Mouse (Mus musculus) olfactory bulb, adult 2 months (tissue): ENCODE measurements around the gene Lrmda. TPM values are rescaled to one million over a fixed set of nuclear protein-coding genes. Genes with fewer than 3 reads are reported as not detected.

Experiments used
- H3K27ac ChIP-seq: fragments of 200-500 bp; 2 replicates; pipeline ENCODE4 v1.5.1; 2012; ENCODE audit warnings: low read depth, low read length; ENCODE audit not compliant: insufficient read depth
- H3K4me1 ChIP-seq: fragments of 200-500 bp; 2 replicates; pipeline ENCODE4 v1.6.1; 2012; ENCODE audit warnings: low read length; ENCODE audit not compliant: control insufficient read depth, insufficient read depth
- H3K4me3 ChIP-seq: fragments of 200-500 bp; 2 replicates; pipeline ENCODE4 v1.5.1; 2012; ENCODE audit warnings: mild to moderate bottlenecking, low read depth, low read length, moderate library complexity; ENCODE audit not compliant: insufficient read depth
- CTCF ChIP-seq: fragments of 200-500 bp; IDR thresholded peaks from 2 replicates; pipeline ENCODE4 v1.5.1; 2012; ENCODE audit warnings: low read depth, mild to moderate bottlenecking, low read length, moderate library complexity; ENCODE audit not compliant: insufficient read depth
- POLR2A ChIP-seq: fragments of 200-500 bp; IDR thresholded peaks from 2 replicates; pipeline ENCODE4 v1.6.1; 2012; ENCODE audit warnings: mild to moderate bottlenecking, low read depth, low read length, moderate library complexity; ENCODE audit not compliant: insufficient read depth
- WGBS: fragments of 180-500 bp; shearing (Covaris S2); methylation state at CpG from one replicate; pipeline ENCODE4 v1.1.7; 2018; 5-methylcytosine and 5-hydroxymethylcytosine counted together
- polyA plus RNA-seq: library from polyadenylated mRNA; stranded (reverse); fragments of >200 nt; gene quantifications from 2 replicates; pipeline ENCODE4 v1.2.4, GENCODE M21; 2012; ENCODE audit warnings: low replicate concordance; ENCODE audit not compliant: missing spikeins, insufficient read depth, insufficient read length

The Lrmda gene
- polyA plus RNA-seq, 1 experiment, result not detected

DNA sequence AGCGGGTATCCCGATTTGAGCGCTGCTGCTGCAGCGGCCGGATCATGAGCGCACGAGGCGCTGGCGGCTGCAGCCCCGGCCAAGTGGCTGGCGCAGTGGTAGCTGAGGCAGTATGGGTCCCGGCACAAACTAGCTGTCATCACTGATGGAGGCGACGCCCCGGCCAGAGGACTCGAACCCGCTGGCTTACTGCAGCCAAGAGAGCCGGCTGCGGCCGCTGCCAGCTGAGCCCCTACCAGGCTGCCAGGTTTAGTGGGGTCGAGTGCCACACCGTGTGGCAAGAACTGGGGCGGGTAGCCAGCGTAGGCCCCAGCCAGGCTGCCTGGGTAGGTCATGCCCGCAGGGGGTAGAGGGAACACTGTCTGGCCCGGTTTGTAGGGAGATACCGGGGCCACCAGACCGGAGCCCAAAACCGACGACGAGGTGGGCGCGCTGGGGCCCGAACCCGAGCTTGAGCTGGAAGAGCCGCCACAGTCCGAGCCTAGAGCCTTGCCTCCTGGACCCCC is 34.0 kb upstream of the Lrmda start:
- TF ChIP-seq POLR2A, result no peak
- no peak for TF ChIP-seq CTCF
- H3K4me1 ChIP-seq, result peaks cover 18% of the 10 kb centered on the region
- WGBS, result 19% methylated on average over 37 of the region's 37 CpGs
- H3K27ac ChIP-seq, result no peak overlapping the region
- H3K4me3 ChIP-seq, result 0 out of 2 replicates have a peak overlapping the region, but pooled peaks have one; percentile 7

DNA sequence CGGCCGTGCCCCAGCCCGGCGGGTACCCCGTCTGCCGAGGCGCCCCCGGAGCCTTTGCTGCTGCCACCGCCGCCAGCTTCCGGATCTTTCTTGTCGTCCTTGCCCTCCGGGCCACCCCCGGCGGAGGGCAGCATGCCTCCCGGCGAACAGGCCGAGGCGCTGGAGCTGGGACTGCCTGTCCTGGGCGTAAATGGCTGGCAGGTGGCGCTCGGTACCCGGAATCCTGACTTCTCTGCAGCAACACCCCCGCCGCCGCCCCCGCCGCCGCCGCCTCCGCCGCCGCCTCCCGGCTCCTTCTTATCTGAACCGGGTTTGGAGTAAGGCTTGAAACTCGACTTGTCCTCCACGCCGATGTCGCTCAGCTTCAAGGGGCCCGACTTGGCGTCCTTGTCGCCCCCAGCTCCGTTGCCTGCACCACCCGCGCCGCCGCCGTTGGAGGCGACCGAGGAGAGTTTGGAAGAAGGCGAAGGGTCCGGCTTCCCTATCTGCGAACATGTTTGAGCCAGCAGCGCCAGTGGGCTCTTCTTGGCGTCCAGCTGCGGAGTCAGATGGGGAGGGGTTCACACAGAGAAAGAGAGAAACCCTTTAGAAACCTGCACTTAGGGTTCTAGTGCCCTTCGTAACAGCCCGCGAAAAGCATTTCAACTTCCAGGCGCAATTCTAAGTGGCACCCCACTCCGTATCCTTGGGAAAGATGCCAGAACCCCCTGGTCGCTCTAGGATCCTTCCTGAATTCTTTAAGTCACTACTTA is 33.4 kb upstream of the Lrmda start:
- TF ChIP-seq POLR2A (no peak), CTCF (peak; percentile 29; the same call in 1 of the 2 replicates)
- H3K4me3 ChIP-seq, result peak overlapping the region; percentile 36
- H3K4me1 ChIP-seq, result peaks cover 18% of the 10 kb centered on the region
- 2% methylated on average over 62 of the region's 62 CpGs for WGBS
- H3K27ac ChIP-seq, result no peak overlapping the region

DNA sequence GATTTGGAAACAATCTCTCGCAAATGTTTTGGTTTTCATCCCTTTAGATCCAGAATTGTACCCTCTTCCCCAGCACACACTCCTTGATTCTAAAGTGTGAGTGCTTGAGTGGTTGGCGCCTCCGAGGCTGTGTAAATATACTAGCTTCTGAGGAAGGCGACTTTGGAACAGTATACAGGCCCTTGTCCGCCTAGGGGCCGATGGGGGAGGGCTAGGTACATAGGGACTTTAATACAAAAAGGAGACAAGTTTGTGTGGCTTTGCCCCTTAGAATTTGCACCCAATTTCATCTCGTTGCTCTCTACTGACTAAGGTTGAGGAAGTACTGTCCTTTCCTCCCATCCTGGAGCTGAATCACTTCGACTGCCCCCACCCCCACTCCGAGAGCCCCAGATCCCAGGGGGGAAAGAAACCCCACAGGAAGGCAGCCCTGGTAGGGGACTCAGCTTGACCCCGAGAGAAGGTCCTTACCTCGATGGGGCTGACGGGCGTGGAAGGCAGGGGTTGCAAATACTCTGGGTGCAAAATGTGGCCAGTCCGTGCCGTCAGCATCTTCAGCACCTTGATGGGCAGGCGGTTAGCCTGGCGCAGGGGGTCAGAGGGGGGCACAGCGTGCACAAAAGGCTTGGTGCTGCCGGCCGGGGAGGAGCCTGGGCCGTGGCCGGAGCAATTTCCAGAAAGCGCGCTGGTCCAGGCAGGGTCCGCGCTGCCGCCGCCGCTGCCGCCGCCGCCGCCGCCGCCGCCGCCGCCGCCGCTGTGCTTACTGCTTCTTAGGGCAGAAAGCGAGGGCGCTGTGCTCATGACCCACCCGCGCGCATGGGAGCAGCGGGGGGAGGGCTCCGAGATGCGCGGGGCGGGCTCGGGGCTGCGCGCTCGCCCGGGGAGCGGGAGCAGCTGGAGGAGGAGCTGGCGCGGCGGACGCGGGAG is 32.5 kb upstream of the Lrmda start:
- TF ChIP-seq POLR2A, result no peak
- no peak for TF ChIP-seq CTCF
- Histone ChIP-seq H3K4me3 (peak overlapping the region; percentile 51), H3K27ac (no peak overlapping the region), H3K4me1 (peaks cover 18% of the 10 kb centered on the region)
- 1% methylated on average over 61 of the region's 61 CpGs for WGBS

DNA sequence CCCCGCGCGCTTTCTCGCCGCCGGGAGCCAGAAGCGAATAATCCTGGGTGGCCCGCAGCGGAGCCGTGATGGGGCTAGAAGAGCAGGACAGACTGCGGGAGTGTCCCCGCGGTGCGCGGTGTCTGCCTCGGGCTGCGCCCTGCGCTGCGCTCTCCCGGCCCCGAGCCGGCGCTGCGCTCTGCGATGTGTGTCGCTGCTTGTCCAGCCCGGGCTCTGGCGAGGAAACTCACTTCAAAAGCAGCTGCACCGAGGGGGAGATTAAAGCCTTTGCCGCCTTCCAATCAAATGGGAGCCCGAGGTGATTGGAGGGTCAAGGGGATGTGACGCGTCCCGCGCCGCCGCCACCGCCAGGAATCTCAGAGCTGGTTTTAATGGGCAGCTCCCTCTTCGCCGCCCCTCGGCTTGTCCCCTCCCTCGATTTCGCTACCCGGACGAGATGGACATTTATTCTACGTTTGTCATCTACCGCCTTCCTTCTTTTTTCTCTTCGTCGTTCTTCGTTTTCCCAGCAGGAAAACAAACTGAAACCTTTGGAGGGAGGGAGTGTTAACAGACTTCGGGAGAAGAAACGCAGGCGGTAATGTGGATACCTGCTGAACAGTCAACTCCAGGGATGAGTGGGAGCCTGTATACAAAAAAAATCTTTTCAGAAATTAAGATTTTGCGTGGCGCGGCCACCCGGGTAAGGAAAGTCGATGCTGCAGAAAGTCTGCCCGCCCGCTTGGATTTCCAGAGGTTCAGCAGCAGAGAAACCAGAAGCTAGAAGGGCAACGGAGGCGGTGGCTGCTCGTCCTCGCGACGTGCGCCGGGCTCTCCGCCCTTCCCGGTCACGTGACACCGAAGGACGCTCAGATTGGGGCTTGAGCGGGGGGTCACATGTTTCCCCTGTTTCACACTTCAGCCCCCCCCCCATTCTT is 31.6 kb upstream of the Lrmda start:
- peaks cover 16% of the 10 kb centered on the region for H3K4me1 ChIP-seq
- TF ChIP-seq CTCF (no peak), POLR2A (peak; percentile 29; the same call in 1 of the 2 replicates)
- H3K27ac ChIP-seq, result no peak overlapping the region
- under 1% methylated on average over 74 of the region's 74 CpGs for WGBS
- peak overlapping the region; percentile 51 for H3K4me3 ChIP-seq

DNA sequence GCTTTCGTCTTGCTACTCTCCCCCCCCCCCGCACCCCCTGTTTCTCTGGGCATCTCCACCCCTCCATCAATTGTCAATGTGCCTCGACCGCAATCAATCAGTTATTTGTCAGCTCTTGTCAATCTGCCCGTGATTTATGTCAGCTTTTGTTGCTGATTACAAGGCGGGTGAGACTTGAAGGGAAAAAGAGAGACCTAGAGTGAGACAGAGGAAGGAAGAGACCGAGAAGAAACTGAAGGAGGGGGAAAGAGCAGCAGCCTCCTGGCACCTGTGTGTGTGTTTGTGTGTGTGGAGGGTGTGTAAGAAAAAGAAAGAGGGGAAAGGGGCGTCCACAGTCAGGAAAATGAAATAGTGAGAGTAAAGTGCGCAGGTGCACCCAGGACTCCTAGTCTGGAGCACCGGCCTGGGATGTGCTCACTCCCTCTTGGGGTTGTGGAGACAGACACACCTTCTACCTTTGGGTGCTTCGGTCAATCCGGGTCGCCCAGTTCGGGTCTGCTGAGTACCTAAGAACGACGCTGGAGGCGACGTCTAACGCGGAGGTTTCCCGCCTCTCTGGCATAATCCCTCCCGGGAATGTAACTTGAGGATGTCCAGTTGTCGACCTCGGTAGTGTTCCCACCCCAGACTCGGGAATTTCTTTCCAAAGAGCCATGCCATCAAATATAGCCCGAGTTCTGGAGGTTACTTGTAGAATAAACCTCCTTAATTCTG is 30.8 kb upstream of the Lrmda start:
- Histone ChIP-seq H3K4me3 (peak overlapping the region; percentile 51; the same call in 1 of the 2 replicates), H3K27ac (no peak overlapping the region), H3K4me1 (peaks cover 15% of the 10 kb centered on the region)
- no peak for TF ChIP-seq POLR2A
- no peak for TF ChIP-seq CTCF
- WGBS, result 2% methylated on average over 26 of the region's 26 CpGs

DNA sequence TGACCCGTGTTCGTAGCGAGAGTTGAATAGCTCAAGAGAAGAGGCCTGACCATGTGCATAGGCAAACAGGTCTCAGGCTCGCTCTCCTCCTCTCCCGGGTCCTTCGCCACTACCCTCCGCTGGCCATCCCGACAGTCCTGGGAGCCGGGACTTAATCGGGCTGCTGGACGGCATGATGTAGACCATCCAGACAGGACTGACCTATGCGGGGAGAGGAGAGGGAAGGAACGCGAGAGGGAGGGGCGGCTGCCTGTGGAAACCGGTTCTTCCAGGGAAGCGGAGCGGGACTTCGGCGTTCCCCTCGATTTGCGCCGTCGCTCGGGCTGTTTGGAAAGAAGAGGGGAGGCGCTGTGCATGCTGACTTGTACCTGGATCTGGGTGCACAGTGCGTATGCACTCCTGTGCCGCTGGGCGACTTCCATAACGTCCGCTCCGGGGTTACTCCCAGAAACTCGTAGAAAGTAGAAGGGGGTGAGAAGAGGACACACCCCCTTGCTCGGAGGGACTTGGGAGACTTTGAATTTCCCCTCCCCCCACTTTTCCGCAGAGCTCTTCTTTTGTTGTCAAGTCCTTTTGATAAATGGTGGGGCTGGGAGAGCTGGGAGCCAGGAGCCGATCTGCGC is 30.1 kb upstream of the Lrmda start, which contains the start of gene Zfp503:
Gene Zfp503, minus strand, starts transcription at position 311 of the 623 bp plus-strand sequence.
- 1% methylated on average over 37 of the region's 37 CpGs for WGBS
- Histone ChIP-seq H3K4me3 (peak within 1 kb of the TSS; percentile 51; the same call in 1 of the 2 replicates), H3K4me1 (peaks cover 15% of the 10 kb centered on the region), H3K27ac (no peak within 1 kb of the TSS)
- TF ChIP-seq CTCF (no peak), POLR2A (no peak)

DNA sequence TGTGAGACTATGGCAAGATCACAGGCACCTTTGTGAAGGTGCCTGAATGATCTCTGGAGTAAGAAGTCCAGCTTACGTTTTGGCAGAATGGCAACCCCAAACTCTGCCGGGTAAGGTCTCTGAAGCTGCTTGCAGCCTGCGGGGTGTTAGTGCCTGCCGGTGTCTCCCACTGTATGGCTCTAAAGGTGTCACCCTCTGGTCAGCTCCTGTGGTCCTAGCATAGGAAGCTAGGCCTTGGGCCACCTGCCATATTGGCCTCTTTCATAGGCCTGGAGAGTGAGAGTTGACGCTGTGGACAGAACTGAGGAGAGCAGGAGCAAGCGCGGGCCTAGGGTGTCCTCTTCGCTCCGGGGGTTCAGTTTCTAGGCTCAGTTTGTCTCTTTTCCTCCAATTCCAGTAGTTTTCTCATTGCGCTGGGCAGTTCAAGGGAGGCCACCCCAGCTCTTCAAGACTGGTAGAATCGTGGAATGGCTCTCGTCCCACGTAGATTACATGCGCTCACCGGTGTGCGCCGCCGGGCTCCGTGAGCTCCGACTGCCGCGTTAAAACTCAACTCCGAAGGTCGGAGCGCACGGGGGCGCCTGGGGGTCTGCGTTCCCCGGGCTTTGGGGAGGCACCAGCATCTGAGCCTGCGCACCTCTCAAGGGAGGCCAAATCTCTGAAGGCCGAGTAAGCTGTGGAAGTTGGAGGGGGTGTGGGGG is 29.0 kb upstream of the Lrmda start:
- TF ChIP-seq POLR2A (no peak), CTCF (no peak)
- Histone ChIP-seq H3K27ac (no peak overlapping the region), H3K4me1 (peaks cover 15% of the 10 kb centered on the region), H3K4me3 (no peak overlapping the region)
- 13% methylated on average over 31 of the region's 31 CpGs for WGBS
